Comparison of ENCODE assay signal across 8 mouse cellular contexts in genomic region chr2:156726344-156726743, GRCm38 (mm10). TPM values are rescaled to one million over a fixed set of nuclear protein-coding genes. Genes with fewer than 3 reads are reported as not detected.
DNase-seq lines count a peak whose midpoint lies in the region; ATAC-seq and TF ChIP-seq lines count a peak whose summit lies in the region.

No protein-coding gene starts in this region.

- H3K9me3 ChIP-seq in embryonic facial prominence, embryonic 15.5 days (replicated peaks), result no peaks in the 10 kb centered on the region
- no peaks in the 10 kb centered on the region for H3K9me3 ChIP-seq in limb, embryonic 15.5 days

- WGBS in embryonic facial prominence, embryonic 15.5 days, result 15% methylated on average over 7 of the region's 7 CpGs
- WGBS in limb, embryonic 15.5 days, result 21% methylated on average over 7 of the region's 7 CpGs
- 14% methylated on average over 7 of the region's 7 CpGs for WGBS in small intestine, adult 2 months

- no peak for DNase-seq in layer of hippocampus, adult 2 months (ENCODE audit: low spot score in 2 of 2)
- no peak for DNase-seq in layer of hippocampus, postnatal 25 days (ENCODE audit: extremely low spot score in 1 of 2, low spot score in 1 of 2)
- no peak for DNase-seq in T-cell, adult 2 months (ENCODE audit: low spot score)
- no peak for DNase-seq in c-Kit-positive CD71-positive TER-119-positive erythroid progenitor cells, embryonic 14.5 days (ENCODE audit: low spot score)
- DNase-seq in adrenal gland, postnatal 25 days, result no peak

- H3K27ac ChIP-seq in layer of hippocampus, adult 2 months, result peak overlapping the region; percentile 69
- H3K27ac ChIP-seq in embryonic facial prominence, embryonic 15.5 days (replicated peaks), result peak overlapping the region; percentile 87
- peak overlapping the region; percentile 83 for H3K27ac ChIP-seq in limb, embryonic 15.5 days
- peak overlapping the region; percentile 30 for H3K27ac ChIP-seq in small intestine, adult 2 months (ENCODE audit: insufficient read depth, low read depth, low read length)

- ATAC-seq in embryonic facial prominence, embryonic 15.5 days (ENCODE audit: insufficient number of reproducible peaks, low FRiP score, low TSS enrichment, low read depth), result peak; percentile 51
- peak; percentile 41 for ATAC-seq in limb, embryonic 15.5 days (ENCODE audit: insufficient number of reproducible peaks, low FRiP score, low TSS enrichment, low read depth)

- no peak overlapping the region for H3K9ac ChIP-seq in embryonic facial prominence, embryonic 15.5 days
- H3K9ac ChIP-seq in limb, embryonic 15.5 days, result no peak overlapping the region

- H3K4me1 ChIP-seq in embryonic facial prominence, embryonic 15.5 days, result peaks cover 76% of the 10 kb centered on the region
- H3K4me1 ChIP-seq in limb, embryonic 15.5 days, result peaks cover 71% of the 10 kb centered on the region
- peaks cover 34% of the 10 kb centered on the region for H3K4me1 ChIP-seq in small intestine, adult 2 months (ENCODE audit: control insufficient read depth, insufficient read depth, insufficient read length, low read length)

- H3K4me3 ChIP-seq in layer of hippocampus, adult 2 months, result no peak overlapping the region; the same call in 1 of the 2 replicates
- 0 out of 2 replicates have a peak overlapping the region, but pooled peaks have one; percentile 7 for H3K4me3 ChIP-seq in embryonic facial prominence, embryonic 15.5 days (replicated peaks)
- no peak overlapping the region for H3K4me3 ChIP-seq in limb, embryonic 15.5 days
- H3K4me3 ChIP-seq in small intestine, adult 2 months (ENCODE audit: low read depth, low read length), result no peak overlapping the region

- no peak for TF ChIP-seq CTCF in layer of hippocampus, adult 2 months (conservative IDR thresholded peaks at IDR 0.05)
- TF ChIP-seq CTCF in small intestine, adult 2 months (IDR thresholded peaks at IDR 0.05; ENCODE audit: extremely low read depth, insufficient read length, insufficient replicate concordance, low read depth, low read length), result no peak

- TF ChIP-seq POLR2A in small intestine, adult 2 months (IDR thresholded peaks at IDR 0.05; ENCODE audit: low read depth, low read length), result no peak

- H3K36me3 ChIP-seq in embryonic facial prominence, embryonic 15.5 days, result no peaks in the 10 kb centered on the region
- no peaks in the 10 kb centered on the region for H3K36me3 ChIP-seq in limb, embryonic 15.5 days
- no peaks in the 10 kb centered on the region for H3K36me3 ChIP-seq in small intestine, adult 2 months (ENCODE audit: control insufficient read depth, insufficient read depth, low read length)

- no peaks in the 10 kb centered on the region for H3K27me3 ChIP-seq in embryonic facial prominence, embryonic 15.5 days
- H3K27me3 ChIP-seq in limb, embryonic 15.5 days, result no peaks in the 10 kb centered on the region
- H3K27me3 ChIP-seq in small intestine, adult 2 months (ENCODE audit: control insufficient read depth, insufficient read depth, low read length), result no peaks in the 10 kb centered on the region

- peak overlapping the region; percentile 31 for H3K4me2 ChIP-seq in embryonic facial prominence, embryonic 15.5 days (replicated peaks)
- H3K4me2 ChIP-seq in limb, embryonic 15.5 days, result peak overlapping the region; percentile 2; the same call in 1 of the 2 replicates

RNA-seq across cellular contexts. Expression of gene Myl9, which starts 48.9 kb away (rescaled TPM):
- total RNA-seq in layer of hippocampus, adult 2 months (2021), result 10 to 100 TPM; 14.3 to 18.6 TPM
- 10 to 100 TPM; 14.3 to 18.8 TPM for total RNA-seq in layer of hippocampus, postnatal 25 days (2021)
- 245 and 251 TPM in 2 replicates for polyA plus RNA-seq in embryonic facial prominence, embryonic 15.5 days (2015; fragmentation: Nextera tagmentation; extraction: Ambion mirVana)
- 219 and 273 TPM in 2 replicates for polyA plus RNA-seq in limb, embryonic 15.5 days (2015; fragmentation: Nextera tagmentation; extraction: Ambion mirVana)
- 391 and 410 TPM in 2 replicates for polyA plus RNA-seq in small intestine, adult 2 months (2012; rRNA removed)
- 42.3 and 50.9 TPM in 2 replicates for total RNA-seq in adrenal gland, postnatal 25 days (2021)

Comparison
In these comparisons a context has a peak if more than half of its experiments do, and no peak if none do; other contexts are left out.
1. H3K27ac ChIP-seq: peak in every context shown above with its lines; median percentile 87 in embryonic facial prominence, embryonic 15.5 days; 83 in limb, embryonic 15.5 days; 69 in layer of hippocampus, adult 2 months; 30 in small intestine, adult 2 months.